Comparison of ENCODE assay signal across 22 mouse cellular contexts in genomic region chr14:21563584-21564118, GRCm38 (mm10).
"Had no signal": no experiment of that assay in that cellular context is flagged by ENCODE, and none has a peak within 500 bp of the region (broad histone marks: within the 10 kb centered on the region; RNA-seq: fewer than 3 reads in every experiment).

No protein-coding gene starts in this region.

- ATAC-seq: inflammation-experienced regulatory T-cells, adult 6 months; intestine, embryonic 16.5 days; liver, embryonic 12.5 days had no signal

- DNase-seq: kidney, adult 18-20 months; kidney, adult 9 months; kidney, postnatal 25 days; left cerebral cortex, postnatal 4 days; lung, adult 2 months; lung, postnatal 14 days; lung, postnatal 4 days; right cerebral cortex, adult 18-20 months; right cerebral cortex, postnatal 14 days; right cerebral cortex, postnatal 4 days; thymus, adult 2 months; thymus, postnatal 14 days; thymus, postnatal 4 days had no signal

- H3K9me3 ChIP-seq: limb, embryonic 12.5 days; limb, embryonic 15.5 days; liver, embryonic 12.5 days; liver, embryonic 15.5 days had no signal

- H3K4me2 ChIP-seq: limb, embryonic 12.5 days; limb, embryonic 15.5 days; liver, embryonic 12.5 days; liver, embryonic 15.5 days had no signal

- H3K9ac ChIP-seq: limb, embryonic 12.5 days; limb, embryonic 15.5 days; liver, embryonic 12.5 days; liver, embryonic 15.5 days had no signal

- H3K27me3 ChIP-seq: limb, embryonic 12.5 days; limb, embryonic 15.5 days; liver, embryonic 12.5 days; liver, embryonic 15.5 days had no signal

- H3K36me3 ChIP-seq: limb, embryonic 15.5 days; liver, embryonic 12.5 days; liver, embryonic 15.5 days had no signal

- H3K27ac ChIP-seq: kidney, postnatal 0 days; limb, embryonic 12.5 days; limb, embryonic 15.5 days; liver, embryonic 12.5 days; liver, embryonic 15.5 days; stomach, postnatal 0 days had no signal

- H3K4me3 ChIP-seq: limb, embryonic 12.5 days; limb, embryonic 15.5 days; liver, embryonic 12.5 days; liver, embryonic 15.5 days; myocyte had no signal
